Mouse (Mus musculus): Measurements from ENCODE around the gene Krtap13. TPM values are rescaled to one million over a fixed set of nuclear protein-coding genes. Genes with fewer than 3 reads are reported as not detected.
"Not testable (repeated sequence)": the region's sequence is repeated elsewhere in the genome, so short reads cannot be mapped to it uniquely, and the experiment has no call there.

Krtap13 gene
- not detected in 2 replicates for polyA plus RNA-seq (2014; fragmentation: Nextera tagmentation; extraction: Ambion mirVana)

DNA sequence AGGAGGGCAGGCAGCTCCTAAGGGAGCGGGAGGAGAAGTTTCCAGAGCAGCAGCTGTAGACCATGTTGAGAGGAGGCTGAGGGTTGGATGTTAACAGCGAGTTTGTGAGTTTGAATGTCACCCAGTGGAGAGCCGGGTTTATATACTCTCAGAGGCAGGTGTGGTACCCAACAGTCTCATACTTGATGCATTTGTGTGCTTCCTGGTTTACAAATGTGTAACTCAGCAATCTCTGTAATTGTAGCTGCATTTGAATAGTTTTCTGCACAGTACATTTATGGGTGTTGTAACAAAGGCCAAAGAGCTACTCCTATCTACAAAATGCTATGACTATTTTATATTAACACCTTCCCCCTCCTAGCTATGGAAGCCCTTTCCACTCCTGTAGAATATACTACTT, at the start of gene Krtap13:
TSS of gene Krtap13 (minus strand) at position 101 of the 400 bp plus-strand sequence.
- DNase-seq (ENCODE audit: low spot score); H3K27ac ChIP-seq (ENCODE audit: low read depth); H3K9me3 ChIP-seq (ENCODE audit: control insufficient read depth, low read length); H3K4me2 ChIP-seq (ENCODE audit: low read length); H3K4me3 ChIP-seq (ENCODE audit: low read depth, low read length); H3K27me3 ChIP-seq (replicated peaks; ENCODE audit: control insufficient read depth, insufficient read depth, low read length); H3K36me3 ChIP-seq (ENCODE audit: control insufficient read depth, insufficient read depth, low read length); ATAC-seq (replicated peaks; ENCODE audit: low FRiP score, low TSS enrichment, low read depth); H3K9ac ChIP-seq (ENCODE audit: low read length); H3K4me1 ChIP-seq (replicated peaks; ENCODE audit: control insufficient read depth, insufficient read depth, low read length): not testable (repeated sequence)
- 85% methylated on average over 3 of the region's 3 CpGs for WGBS

DNA sequence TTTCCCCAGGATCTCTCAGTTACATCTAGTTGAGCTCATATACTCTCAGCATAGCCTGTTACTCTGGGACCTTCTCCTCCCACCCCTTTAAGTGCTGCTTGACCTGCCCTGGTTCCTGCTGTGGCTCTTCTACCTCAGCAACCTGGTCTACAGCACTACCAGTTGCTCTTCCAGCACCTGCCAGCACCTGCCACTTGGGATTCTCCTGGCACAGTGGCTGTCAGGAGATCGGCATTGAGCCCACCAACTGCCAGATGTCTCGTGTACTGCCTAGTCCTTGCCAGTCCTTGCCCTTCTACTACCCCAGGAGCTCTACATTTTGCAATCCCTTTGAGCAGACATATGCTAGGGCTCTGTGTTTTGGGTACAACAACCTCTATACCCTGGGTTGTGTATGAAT, 35.4 kb upstream of the Krtap13 start:
- DNase-seq (ENCODE audit: low spot score), result no peak
- no peak overlapping the region for H3K4me3 ChIP-seq (ENCODE audit: low read depth, low read length)
- H3K27ac ChIP-seq (ENCODE audit: low read depth), result no peak overlapping the region
- no peaks in the 10 kb centered on the region for H3K9me3 ChIP-seq (ENCODE audit: control insufficient read depth, low read length)
- 73% methylated on average over 2 of the region's 2 CpGs for WGBS
- no peak for ATAC-seq (replicated peaks; ENCODE audit: low FRiP score, low TSS enrichment, low read depth)
- H3K9ac ChIP-seq (ENCODE audit: low read length), result no peak overlapping the region
- no peaks in the 10 kb centered on the region for H3K4me1 ChIP-seq (replicated peaks; ENCODE audit: control insufficient read depth, insufficient read depth, low read length)
- H3K36me3 ChIP-seq (ENCODE audit: control insufficient read depth, insufficient read depth, low read length), result no peaks in the 10 kb centered on the region
- H3K27me3 ChIP-seq (replicated peaks; ENCODE audit: control insufficient read depth, insufficient read depth, low read length), result no peaks in the 10 kb centered on the region
- no peak overlapping the region for H3K4me2 ChIP-seq (ENCODE audit: low read length)

DNA sequence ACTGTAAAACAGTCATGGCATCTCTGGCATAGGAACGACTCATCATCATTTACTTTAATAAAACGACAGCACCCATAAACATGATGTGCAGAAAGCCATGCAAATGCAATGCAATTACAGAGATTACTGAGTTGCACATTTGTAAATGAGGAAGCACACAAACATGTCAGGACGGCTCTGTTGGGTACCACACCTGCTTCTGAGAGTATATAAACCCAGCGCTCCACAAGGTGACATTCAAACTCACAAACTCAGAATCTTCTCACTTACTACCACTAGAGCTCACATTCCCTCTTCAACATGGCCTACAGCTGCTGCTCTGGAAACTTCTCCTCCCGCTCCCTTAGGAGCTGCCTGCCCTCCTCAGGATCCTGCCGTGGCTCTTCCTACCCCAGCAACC, 26.2 kb upstream of the Krtap13 start, which contains the start of gene Gm5965:
TSS of gene Gm5965 (plus strand) at position 301 of the 400 bp plus-strand sequence.
- Histone ChIP-seq H3K9ac (ENCODE audit: low read length) (no peak within 1 kb of the TSS), H3K27ac (ENCODE audit: low read depth) (no peak within 1 kb of the TSS), H3K9me3 (ENCODE audit: control insufficient read depth, low read length) (no peaks in the 10 kb centered on the region), H3K4me1 (replicated peaks; ENCODE audit: control insufficient read depth, insufficient read depth, low read length) (no peaks in the 10 kb centered on the region), H3K36me3 (ENCODE audit: control insufficient read depth, insufficient read depth, low read length) (no peaks in the 10 kb centered on the region), H3K4me2 (ENCODE audit: low read length) (no peak within 1 kb of the TSS), H3K27me3 (replicated peaks; ENCODE audit: control insufficient read depth, insufficient read depth, low read length) (no peaks in the 10 kb centered on the region), H3K4me3 (ENCODE audit: low read depth, low read length) (no peak within 1 kb of the TSS)
- 89% methylated on average over 5 of the region's 6 CpGs for WGBS
- no peak for DNase-seq (ENCODE audit: low spot score)
- no peak for ATAC-seq (replicated peaks; ENCODE audit: low FRiP score, low TSS enrichment, low read depth)

DNA sequence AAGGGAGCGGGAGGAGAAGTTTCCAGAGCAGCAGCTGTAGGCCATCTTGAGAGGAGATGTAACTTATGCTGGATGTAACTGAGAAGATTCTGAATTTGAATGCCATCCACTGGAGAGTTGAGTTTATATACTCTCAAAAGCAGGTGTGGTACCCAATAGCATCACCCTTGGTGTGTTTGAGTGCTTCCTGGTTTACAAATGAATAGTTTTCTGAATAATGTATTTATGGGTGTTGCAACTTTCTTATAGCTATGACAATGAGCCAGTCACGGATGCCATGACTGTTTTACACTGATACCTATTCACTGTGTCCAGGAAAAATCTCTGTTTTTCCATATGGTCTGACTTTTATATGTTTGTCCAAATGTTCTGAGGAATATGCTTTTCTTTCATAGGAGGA, 22.7 kb upstream of the Krtap13 start, which contains the start of gene 2310057N15Rik:
TSS of gene 2310057N15Rik (minus strand) at position 101 of the 400 bp plus-strand sequence.
- ATAC-seq (replicated peaks; ENCODE audit: low FRiP score, low TSS enrichment, low read depth), result no peak
- WGBS, result 89% methylated on average over 2 of the region's 2 CpGs
- no peaks in the 10 kb centered on the region for H3K27me3 ChIP-seq (replicated peaks; ENCODE audit: control insufficient read depth, insufficient read depth, low read length)

DNA sequence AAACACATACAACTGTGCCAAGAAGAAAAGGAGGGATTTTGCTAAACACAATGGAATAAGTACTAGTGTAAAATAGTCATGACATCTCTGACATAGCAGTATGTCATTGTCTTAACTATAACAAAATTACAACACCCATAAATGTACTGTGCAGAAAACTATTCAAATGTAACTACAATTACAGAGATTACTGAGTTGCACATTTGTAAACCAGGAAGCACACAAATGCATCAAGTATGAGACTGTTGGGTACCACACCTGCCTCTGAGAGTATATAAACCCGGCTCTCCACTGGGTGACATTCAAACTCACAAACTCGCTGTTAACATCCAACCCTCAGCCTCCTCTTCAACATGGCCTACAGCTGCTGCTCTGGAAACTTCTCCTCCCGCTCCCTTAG, 7.1 kb upstream of the Krtap13 start, which contains the start of gene 2310034C09Rik:
TSS of gene 2310034C09Rik (plus strand) at position 301 of the 400 bp plus-strand sequence.
- 87% methylated on average over 3 of the region's 3 CpGs for WGBS

More for the DNA sequence above, 22.7 kb upstream of the Krtap13 start, which contains the start of gene 2310057N15Rik:
- Histone ChIP-seq H3K4me1 (replicated peaks; ENCODE audit: control insufficient read depth, insufficient read depth, low read length) (no peaks in the 10 kb centered on the region), H3K9ac (ENCODE audit: low read length) (no peak within 1 kb of the TSS), H3K9me3 (ENCODE audit: control insufficient read depth, low read length) (no peaks in the 10 kb centered on the region), H3K36me3 (ENCODE audit: control insufficient read depth, insufficient read depth, low read length) (no peaks in the 10 kb centered on the region), H3K27ac (ENCODE audit: low read depth) (no peak within 1 kb of the TSS), H3K4me3 (ENCODE audit: low read depth, low read length) (no peak within 1 kb of the TSS), H3K4me2 (ENCODE audit: low read length) (no peak within 1 kb of the TSS)
- DNase-seq (ENCODE audit: low spot score), result no peak

DNA sequence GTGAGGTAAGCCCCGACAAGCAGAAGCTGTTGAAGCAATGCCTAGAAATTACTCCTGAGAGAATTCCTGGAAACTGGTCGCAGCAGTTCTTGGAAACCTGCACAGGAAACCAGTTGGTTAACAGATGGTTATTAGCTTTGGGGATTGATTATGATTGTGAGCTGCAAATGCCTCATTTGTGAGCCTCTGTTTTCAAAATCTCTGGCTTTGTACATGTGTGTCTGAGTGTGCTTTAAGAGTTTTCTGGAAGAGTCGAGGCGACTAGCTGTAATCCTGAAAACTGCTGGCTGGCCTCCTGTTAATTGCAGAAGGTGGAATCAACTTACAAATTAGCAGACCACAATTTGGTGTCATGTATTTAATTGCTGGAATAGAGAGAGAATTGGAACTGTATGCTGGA, 3.5 kb downstream of the Krtap13 start:
- Histone ChIP-seq H3K27me3 (replicated peaks; ENCODE audit: control insufficient read depth, insufficient read depth, low read length) (no peaks in the 10 kb centered on the region), H3K4me1 (replicated peaks; ENCODE audit: control insufficient read depth, insufficient read depth, low read length) (no peaks in the 10 kb centered on the region), H3K4me2 (ENCODE audit: low read length) (no peak overlapping the region), H3K27ac (ENCODE audit: low read depth) (no peak overlapping the region), H3K4me3 (ENCODE audit: low read depth, low read length) (no peak overlapping the region), H3K36me3 (ENCODE audit: control insufficient read depth, insufficient read depth, low read length) (no peaks in the 10 kb centered on the region), H3K9me3 (ENCODE audit: control insufficient read depth, low read length) (no peaks in the 10 kb centered on the region), H3K9ac (ENCODE audit: low read length) (no peak overlapping the region)
- ATAC-seq (replicated peaks; ENCODE audit: low FRiP score, low TSS enrichment, low read depth), result no peak
- WGBS, result 71% methylated on average over 4 of the region's 4 CpGs
- DNase-seq (ENCODE audit: low spot score), result no peak

More for the DNA sequence above, 7.1 kb upstream of the Krtap13 start, which contains the start of gene 2310034C09Rik:
- not testable (repeated sequence) for ATAC-seq (replicated peaks; ENCODE audit: low FRiP score, low TSS enrichment, low read depth); H3K27me3 ChIP-seq (replicated peaks; ENCODE audit: control insufficient read depth, insufficient read depth, low read length); DNase-seq (ENCODE audit: low spot score); H3K9ac ChIP-seq (ENCODE audit: low read length); H3K4me2 ChIP-seq (ENCODE audit: low read length); H3K9me3 ChIP-seq (ENCODE audit: control insufficient read depth, low read length); H3K4me1 ChIP-seq (replicated peaks; ENCODE audit: control insufficient read depth, insufficient read depth, low read length); H3K36me3 ChIP-seq (ENCODE audit: control insufficient read depth, insufficient read depth, low read length); H3K4me3 ChIP-seq (ENCODE audit: low read depth, low read length); H3K27ac ChIP-seq (ENCODE audit: low read depth)

DNA sequence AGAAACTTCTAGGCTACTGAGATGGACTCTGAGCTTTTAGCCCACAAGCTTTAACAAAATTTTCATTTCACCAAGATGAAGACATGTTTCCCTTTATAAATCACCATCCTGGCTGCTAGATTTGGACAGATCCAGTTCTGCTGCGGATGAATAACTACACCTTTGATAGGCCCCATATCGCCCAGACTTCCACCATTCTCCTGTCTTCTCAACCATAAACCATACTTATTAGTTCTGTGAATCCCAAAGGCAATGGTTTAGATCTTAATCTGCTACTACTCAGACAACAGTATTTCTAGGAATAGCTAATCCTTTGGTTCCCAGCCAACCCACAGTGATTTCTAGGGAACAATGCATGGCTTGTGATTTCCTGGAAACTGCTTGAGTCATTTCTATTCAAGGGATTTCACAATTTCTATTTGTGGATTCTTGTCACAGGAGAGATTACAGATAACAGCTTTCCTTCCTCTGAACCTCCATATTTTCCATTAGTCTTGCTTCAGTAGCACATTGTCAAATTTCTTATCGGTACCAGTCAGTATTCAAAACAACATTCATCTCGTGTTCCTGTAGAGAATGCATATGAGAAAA, 6.6 kb downstream of the Krtap13 start:
- no peak overlapping the region for H3K4me2 ChIP-seq (ENCODE audit: low read length)
- H3K27ac ChIP-seq (ENCODE audit: low read depth), result no peak overlapping the region
- H3K4me1 ChIP-seq (replicated peaks; ENCODE audit: control insufficient read depth, insufficient read depth, low read length), result no peaks in the 10 kb centered on the region
- H3K9me3 ChIP-seq (ENCODE audit: control insufficient read depth, low read length), result no peaks in the 10 kb centered on the region
- no peak for DNase-seq (ENCODE audit: low spot score)
- no peak overlapping the region for H3K9ac ChIP-seq (ENCODE audit: low read length)
- no peaks in the 10 kb centered on the region for H3K36me3 ChIP-seq (ENCODE audit: control insufficient read depth, insufficient read depth, low read length)
- WGBS, result 84% methylated on average over 4 of the region's 4 CpGs
- no peak for ATAC-seq (replicated peaks; ENCODE audit: low FRiP score, low TSS enrichment, low read depth)
- H3K27me3 ChIP-seq (replicated peaks; ENCODE audit: control insufficient read depth, insufficient read depth, low read length), result no peaks in the 10 kb centered on the region
- no peak overlapping the region for H3K4me3 ChIP-seq (ENCODE audit: low read depth, low read length)

DNA sequence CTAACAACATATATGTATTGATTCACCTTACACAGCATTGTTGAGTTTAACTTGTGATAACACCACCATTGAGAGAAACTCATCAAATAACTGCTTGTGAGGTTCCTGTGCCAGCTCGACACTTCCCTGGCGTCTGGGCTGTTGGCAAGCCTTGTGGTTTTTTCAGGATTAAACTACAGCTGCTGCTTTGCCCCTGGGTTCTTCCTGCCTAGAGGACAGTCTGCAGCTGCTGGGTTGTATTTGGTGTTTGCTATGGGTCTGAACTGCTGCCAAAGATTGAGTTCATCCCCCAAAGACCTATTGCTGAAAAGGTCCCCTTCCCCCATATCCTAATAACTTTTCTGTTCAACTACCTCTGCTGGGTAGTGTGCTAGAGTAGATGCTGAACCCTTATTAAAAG, 16.0 kb downstream of the Krtap13 start:
- Histone ChIP-seq H3K36me3 (ENCODE audit: control insufficient read depth, insufficient read depth, low read length) (no peaks in the 10 kb centered on the region), H3K9me3 (ENCODE audit: control insufficient read depth, low read length) (no peaks in the 10 kb centered on the region), H3K4me3 (ENCODE audit: low read depth, low read length) (no peak overlapping the region), H3K27ac (ENCODE audit: low read depth) (no peak overlapping the region), H3K9ac (ENCODE audit: low read length) (no peak overlapping the region), H3K27me3 (replicated peaks; ENCODE audit: control insufficient read depth, insufficient read depth, low read length) (no peaks in the 10 kb centered on the region), H3K4me2 (ENCODE audit: low read length) (no peak overlapping the region), H3K4me1 (replicated peaks; ENCODE audit: control insufficient read depth, insufficient read depth, low read length) (no peaks in the 10 kb centered on the region)
- no peak for DNase-seq (ENCODE audit: low spot score)
- no peak for ATAC-seq (replicated peaks; ENCODE audit: low FRiP score, low TSS enrichment, low read depth)
- WGBS, result 68% methylated on average over 2 of the region's 2 CpGs

DNA sequence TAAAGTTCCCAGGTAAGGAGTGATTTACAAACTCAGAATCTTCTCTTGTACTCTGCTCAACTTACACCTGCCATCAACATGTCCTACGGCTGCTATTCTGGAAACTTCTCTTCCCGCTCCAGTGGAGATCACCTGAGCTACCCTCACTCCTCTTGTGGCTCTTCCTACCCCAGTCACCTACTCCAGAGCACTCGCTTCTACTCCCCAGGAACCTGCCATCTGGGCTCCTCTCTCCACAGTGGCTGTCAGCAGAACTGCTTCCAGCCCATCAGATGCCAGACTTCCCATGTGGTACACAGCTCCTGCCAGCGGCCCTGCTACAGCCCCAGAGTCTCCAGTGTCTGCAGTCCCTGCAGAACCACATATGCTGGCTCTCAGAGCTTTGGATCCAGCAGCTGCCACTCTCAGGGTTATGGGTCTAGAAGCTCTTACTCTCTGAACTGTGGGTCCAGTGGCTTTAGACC, 22.6 kb downstream of the Krtap13 start, which contains the start of gene Krtap13-1:
TSS of gene Krtap13-1 (plus strand) at position 51 of the 464 bp plus-strand sequence.
- 80% methylated on average over 4 of the region's 4 CpGs for WGBS
- H3K4me2 ChIP-seq (ENCODE audit: low read length), result no peak within 1 kb of the TSS
- H3K9me3 ChIP-seq (ENCODE audit: control insufficient read depth, low read length), result no peaks in the 10 kb centered on the region
- H3K4me3 ChIP-seq (ENCODE audit: low read depth, low read length), result no peak within 1 kb of the TSS
- H3K27me3 ChIP-seq (replicated peaks; ENCODE audit: control insufficient read depth, insufficient read depth, low read length), result no peaks in the 10 kb centered on the region
- no peaks in the 10 kb centered on the region for H3K36me3 ChIP-seq (ENCODE audit: control insufficient read depth, insufficient read depth, low read length)
- no peak for DNase-seq (ENCODE audit: low spot score)
- no peak for ATAC-seq (replicated peaks; ENCODE audit: low FRiP score, low TSS enrichment, low read depth)
- no peaks in the 10 kb centered on the region for H3K4me1 ChIP-seq (replicated peaks; ENCODE audit: control insufficient read depth, insufficient read depth, low read length)
- H3K9ac ChIP-seq (ENCODE audit: low read length), result no peak within 1 kb of the TSS
- H3K27ac ChIP-seq (ENCODE audit: low read depth), result no peak within 1 kb of the TSS
